Mouse (Mus musculus) embryonic facial prominence, embryonic 13.5 days (tissue): ENCODE data around the gene Srms. TPM values are rescaled to one million over a fixed set of nuclear protein-coding genes. Genes with fewer than 3 reads are reported as not detected.
"Not testable (repeated sequence)": the region's sequence is repeated elsewhere in the genome, so short reads cannot be mapped to it uniquely, and the experiment has no call there.

Experiments used
- ATAC-seq: fragments of 200-750 bp; cut with Nextera tagmentation; 2 replicates; pipeline ENCODE4 v1.8.0; 2017; ENCODE audit warnings: low read depth; ENCODE audit not compliant: insufficient number of reproducible peaks, insufficient read depth, low FRiP score, low TSS enrichment
- H3K27ac ChIP-seq: fragments of 300-500 bp; sonication (generic); 2 replicates; pipeline ENCODE4 v1.5.1; 2015; ENCODE audit warnings: moderate library complexity, mild to moderate bottlenecking, inconsistent platforms
- H3K27me3 ChIP-seq: fragments of 300-500 bp; sonication (generic); 2 replicates; pipeline ENCODE4 v1.6.1; 2015; ENCODE audit warnings: mild to moderate bottlenecking, inconsistent platforms
- H3K36me3 ChIP-seq: fragments of 300-500 bp; sonication (generic); 2 replicates; pipeline ENCODE4 v1.6.1; 2015; ENCODE audit warnings: mild to moderate bottlenecking, inconsistent platforms
- H3K4me1 ChIP-seq: fragments of 300-500 bp; sonication (generic); 2 replicates; pipeline ENCODE4 v1.6.1; 2015; ENCODE audit warnings: inconsistent platforms
- H3K4me2 ChIP-seq: fragments of 300-500 bp; sonication (generic); 2 replicates; pipeline ENCODE4 v1.6.1; 2015; ENCODE audit warnings: moderate library complexity, mild to moderate bottlenecking, inconsistent platforms
- H3K4me3 ChIP-seq: fragments of 300-500 bp; sonication (generic); 2 replicates; pipeline ENCODE4 v1.5.1; 2015; ENCODE audit warnings: mild to moderate bottlenecking, inconsistent platforms
- H3K9ac ChIP-seq: fragments of 300-500 bp; sonication (generic); 2 replicates; pipeline ENCODE4 v1.6.1; 2015; ENCODE audit warnings: mild to moderate bottlenecking, inconsistent platforms
- H3K9me3 ChIP-seq: fragments of 300-500 bp; sonication (generic); 2 replicates; pipeline ENCODE4 v1.6.1; 2016; ENCODE audit warnings: inconsistent platforms
- WGBS: fragments of 180-500 bp; shearing (Covaris S2); methylation state at CpG from one replicate; pipeline ENCODE4 v1.1.7; 2015; ENCODE audit warnings: mixed read lengths; 5-methylcytosine and 5-hydroxymethylcytosine counted together
- polyA plus RNA-seq: library from polyadenylated mRNA; unstranded; fragments of >200 nt; fragmentation: Nextera tagmentation; extraction: Ambion mirVana; gene quantifications from 2 replicates; pipeline ENCODE4 v1.2.1, GENCODE M21; 2015

The Srms gene
- polyA plus RNA-seq, 1 experiment from 2014 or later, result not detected

DNA sequence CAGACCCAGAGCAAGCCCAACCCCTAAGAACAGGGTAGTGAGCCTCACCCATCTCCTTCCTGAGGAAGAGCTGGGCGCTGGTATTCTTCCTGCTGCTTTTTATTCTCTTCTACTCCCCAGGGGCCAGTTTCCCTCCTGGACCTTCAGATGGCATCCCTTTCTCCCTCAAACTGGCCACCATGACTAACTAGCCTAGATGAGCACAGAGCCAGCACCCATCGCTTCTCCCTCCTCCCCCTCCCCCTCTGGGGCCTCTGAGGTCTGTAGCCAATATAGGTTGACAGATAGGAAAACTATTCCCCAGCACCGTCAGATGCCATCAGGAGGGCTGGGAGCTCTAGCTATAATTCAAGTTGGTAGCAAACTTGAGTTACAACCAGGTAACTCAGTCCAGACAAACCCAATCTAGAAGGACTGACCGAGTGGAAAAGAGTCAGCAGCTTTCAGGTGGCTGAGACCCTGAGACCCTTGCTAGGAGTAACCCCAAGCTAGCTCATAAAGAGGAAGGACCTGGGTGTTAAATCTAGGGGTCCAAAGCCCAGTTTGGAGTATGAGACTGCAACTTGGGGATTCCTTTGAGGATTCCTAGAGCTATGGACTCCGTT is 6.0 kb upstream of the Srms start:
- Histone ChIP-seq H3K9ac (no peak overlapping the region), H3K9me3 (no peaks in the 10 kb centered on the region), H3K4me1 (peaks cover 16% of the 10 kb centered on the region), H3K27ac (peak overlapping the region; percentile 18; the same call in 1 of the 2 replicates), H3K4me3 (peak overlapping the region; percentile 30; the same call in 1 of the 2 replicates), H3K36me3 (no peaks in the 10 kb centered on the region), H3K27me3 (peaks cover 15% of the 10 kb centered on the region), H3K4me2 (0 out of 2 replicates have a peak overlapping the region, but pooled peaks have one; percentile 61)
- ATAC-seq, result no peak
- WGBS, result 59% methylated on average over 5 of the region's 5 CpGs

GRCm38 (mm10) chr2:181216037-181216436 is 3.1 kb upstream of the Srms start:
- Histone ChIP-seq H3K9ac (no peak overlapping the region), H3K9me3 (no peaks in the 10 kb centered on the region), H3K4me1 (peaks cover 28% of the 10 kb centered on the region), H3K4me2 (no peak overlapping the region), H3K27ac (no peak overlapping the region), H3K4me3 (no peak overlapping the region), H3K27me3 (peaks cover 44% of the 10 kb centered on the region), H3K36me3 (no peaks in the 10 kb centered on the region)
- no peak for ATAC-seq
- WGBS, result 87% methylated on average over 6 of the region's 6 CpGs

GRCm38 (mm10) chr2:181212389-181213020 is 480 bp downstream of the Srms start:
- peaks cover 47% of the 10 kb centered on the region for H3K27me3 ChIP-seq
- H3K9me3 ChIP-seq, result no peaks in the 10 kb centered on the region
- 2% methylated on average over 34 of the region's 34 CpGs for WGBS
- peak overlapping the region; percentile 33 for H3K4me3 ChIP-seq
- no peak overlapping the region for H3K27ac ChIP-seq
- 0 out of 2 replicates have a peak overlapping the region, but pooled peaks have one; percentile 32 for H3K9ac ChIP-seq
- H3K4me1 ChIP-seq, result peaks cover 12% of the 10 kb centered on the region
- H3K4me2 ChIP-seq, result peak overlapping the region; percentile 58
- H3K36me3 ChIP-seq, result no peaks in the 10 kb centered on the region
- no peak for ATAC-seq

DNA sequence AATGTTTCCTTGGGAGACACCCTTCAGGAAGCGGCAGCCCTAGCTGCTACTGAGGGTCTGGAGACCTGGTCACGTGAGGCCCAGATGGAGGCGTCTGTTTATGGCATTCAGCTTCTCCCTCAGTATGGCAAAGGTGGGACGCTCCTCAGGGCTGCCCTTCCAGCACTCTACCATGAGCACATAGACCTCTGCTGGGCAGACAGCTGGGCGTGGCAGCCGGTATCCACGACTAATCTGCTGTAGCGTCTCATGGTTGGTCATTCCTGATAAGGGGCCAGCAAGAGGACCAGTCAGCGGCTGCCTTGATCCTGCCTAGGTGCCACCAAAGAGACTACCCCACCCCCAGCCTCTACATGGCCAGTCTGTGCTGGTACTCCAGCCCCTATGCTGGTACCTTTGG is 6.9 kb downstream of the Srms start:
- H3K36me3 ChIP-seq, result no peaks in the 10 kb centered on the region
- H3K4me3 ChIP-seq, result no peak overlapping the region
- H3K4me1 ChIP-seq, result no peaks in the 10 kb centered on the region
- no peak overlapping the region for H3K4me2 ChIP-seq
- H3K27ac ChIP-seq, result no peak overlapping the region
- H3K27me3 ChIP-seq, result peaks cover 7% of the 10 kb centered on the region
- H3K9ac ChIP-seq, result no peak overlapping the region
- H3K9me3 ChIP-seq, result no peaks in the 10 kb centered on the region
- no peak for ATAC-seq
- 87% methylated on average over 9 of the region's 9 CpGs for WGBS

DNA sequence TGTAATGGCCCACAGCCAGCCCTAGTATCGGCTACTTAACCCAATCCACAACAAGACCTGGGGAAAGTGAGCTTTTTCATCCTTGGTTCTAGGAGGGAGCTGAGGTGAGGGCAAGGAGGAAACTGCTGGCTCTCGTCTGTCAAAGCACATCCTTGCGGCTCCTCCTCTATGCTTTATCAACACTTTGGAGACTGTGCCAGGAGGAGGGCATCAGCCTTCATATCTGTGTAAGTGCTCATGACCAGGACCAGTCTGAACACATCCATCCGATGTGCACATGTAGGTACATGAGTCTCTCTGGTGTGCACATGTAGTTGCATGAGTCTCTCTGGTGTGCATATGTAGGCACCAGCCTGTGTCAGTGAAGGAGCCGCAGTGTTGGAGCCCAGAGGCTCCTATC is 7.3 kb downstream of the Srms start:
- H3K36me3 ChIP-seq, result no peaks in the 10 kb centered on the region
- 0 out of 2 replicates have a peak, but pooled peaks cover 5% of the 10 kb centered on the region for H3K27me3 ChIP-seq
- H3K9ac ChIP-seq, result no peak overlapping the region
- H3K4me3 ChIP-seq, result no peak overlapping the region
- H3K4me1 ChIP-seq, result no peaks in the 10 kb centered on the region
- no peak for ATAC-seq
- H3K9me3 ChIP-seq, result no peaks in the 10 kb centered on the region
- no peak overlapping the region for H3K4me2 ChIP-seq
- H3K27ac ChIP-seq, result no peak overlapping the region
- WGBS, result 87% methylated on average over 5 of the region's 5 CpGs

DNA sequence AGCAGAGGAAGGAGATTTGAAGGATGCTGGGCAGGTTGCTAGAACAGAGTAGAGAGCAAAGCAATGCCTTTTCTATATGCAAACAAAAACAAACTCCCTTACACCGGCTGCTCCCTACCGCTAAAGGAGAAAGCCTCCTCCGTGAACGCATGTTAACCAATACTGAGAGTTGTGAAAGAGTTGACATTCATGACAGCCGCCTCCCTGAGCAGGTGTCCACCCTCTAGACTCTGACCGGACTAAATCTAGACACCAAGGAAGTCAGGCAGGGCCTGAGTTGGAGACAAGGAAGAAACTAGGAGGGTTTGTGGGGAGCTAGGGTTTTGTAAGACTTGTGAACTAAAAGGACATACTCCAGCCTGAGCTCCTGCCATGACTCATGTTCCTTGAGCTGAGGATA is 10.1 kb downstream of the Srms start:
- Histone ChIP-seq H3K36me3 (no peaks in the 10 kb centered on the region), H3K9ac (no peak overlapping the region), H3K4me1 (no peaks in the 10 kb centered on the region), H3K4me2 (no peak overlapping the region), H3K9me3 (no peaks in the 10 kb centered on the region), H3K4me3 (no peak overlapping the region), H3K27me3 (no peaks in the 10 kb centered on the region), H3K27ac (no peak overlapping the region)
- ATAC-seq, result no peak
- 77% methylated on average over 6 of the region's 6 CpGs for whole genome bisulfite sequencing

DNA sequence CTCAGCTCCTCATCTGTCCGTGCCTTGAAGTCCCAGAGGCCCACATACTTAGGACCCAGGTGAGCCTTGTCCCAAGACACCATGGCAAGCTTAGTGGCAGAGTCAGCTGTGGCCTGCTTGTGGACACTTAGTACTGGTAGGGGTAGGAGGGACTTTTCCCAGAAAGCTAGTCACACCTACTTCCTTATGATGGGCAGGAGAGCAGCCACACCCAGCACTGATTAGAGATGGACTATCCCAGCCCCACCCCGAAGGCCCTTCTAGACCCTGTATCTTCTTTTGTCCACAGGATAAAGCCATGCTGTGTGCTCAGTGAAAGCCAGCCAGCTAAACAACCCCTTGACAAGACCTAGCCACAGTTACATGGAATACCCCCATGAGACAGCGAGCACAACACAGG is 10.6 kb downstream of the Srms start, which contains the start of gene Ptk6:
Gene Ptk6 (minus strand): TSS at position 368 of the 400 bp plus-strand sequence.
- ATAC-seq, result no peak
- no peak within 1 kb of the TSS for H3K4me2 ChIP-seq
- H3K9ac ChIP-seq, result no peak within 1 kb of the TSS
- WGBS, result 87% methylated on average over 3 of the region's 3 CpGs
- H3K4me3 ChIP-seq, result no peak within 1 kb of the TSS
- no peak within 1 kb of the TSS for H3K27ac ChIP-seq
- H3K9me3 ChIP-seq, result no peaks in the 10 kb centered on the region
- H3K36me3 ChIP-seq, result no peaks in the 10 kb centered on the region
- no peaks in the 10 kb centered on the region for H3K27me3 ChIP-seq
- H3K4me1 ChIP-seq, result no peaks in the 10 kb centered on the region

DNA sequence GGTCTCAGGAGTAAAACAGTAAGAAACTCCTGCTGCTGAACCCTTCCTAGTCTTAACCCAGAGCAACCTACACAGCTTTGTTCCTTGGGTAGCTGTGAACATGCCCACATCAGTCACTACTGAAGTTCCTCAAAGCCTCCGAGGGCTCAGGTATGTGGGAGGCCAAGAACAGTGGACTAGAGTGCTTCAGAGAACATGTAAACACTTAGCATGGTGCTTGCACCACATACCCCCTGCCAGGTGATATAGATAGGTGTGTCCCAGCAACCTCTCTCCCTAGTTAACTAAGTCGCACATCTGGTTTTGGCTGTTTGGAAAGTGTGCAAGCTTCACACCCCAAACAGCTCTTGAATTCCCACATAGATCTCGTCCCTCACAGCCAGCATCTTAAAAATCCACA is 11.4 kb downstream of the Srms start:
- no peak for ATAC-seq
- Histone ChIP-seq H3K36me3 (no peaks in the 10 kb centered on the region), H3K4me3 (no peak overlapping the region), H3K4me2 (no peak overlapping the region), H3K27me3 (no peaks in the 10 kb centered on the region), H3K9ac (no peak overlapping the region), H3K4me1 (no peaks in the 10 kb centered on the region), H3K9me3 (no peaks in the 10 kb centered on the region), H3K27ac (no peak overlapping the region)
- whole genome bisulfite sequencing, result 71% methylated on average over 3 of the region's 3 CpGs

DNA sequence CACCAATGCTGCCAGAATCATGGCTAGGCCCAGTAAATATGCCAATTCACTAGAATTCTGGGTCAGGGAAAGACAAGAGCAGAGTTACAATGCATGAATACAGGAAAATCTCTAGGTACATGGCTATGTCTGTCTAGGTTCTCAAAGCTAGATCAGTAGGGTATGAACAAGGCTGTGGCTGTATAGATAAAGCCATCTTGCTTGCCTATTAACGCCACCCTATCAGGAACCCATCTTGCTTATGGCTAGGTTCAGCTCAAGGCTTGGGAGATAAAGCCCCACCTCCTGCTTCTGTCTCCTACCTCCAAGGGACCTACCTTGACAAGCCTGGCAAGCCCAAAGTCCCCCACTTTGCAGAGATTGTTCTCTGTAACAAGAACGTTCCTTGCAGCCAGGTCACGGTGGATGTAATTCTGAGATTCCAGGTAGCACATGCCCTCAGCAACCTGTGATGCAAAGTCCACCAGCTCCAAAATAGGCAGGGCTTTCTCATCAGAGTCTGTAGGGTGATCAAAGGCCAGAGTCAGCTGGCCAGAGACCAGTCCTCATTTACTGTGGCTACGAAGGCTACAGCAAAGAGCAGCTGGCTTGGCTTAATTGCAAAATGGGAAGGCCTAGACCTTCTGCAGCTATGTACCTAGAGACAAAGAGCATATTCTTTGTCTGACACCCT is 16.2 kb downstream of the Srms start:
- Histone ChIP-seq H3K9ac (no peak overlapping the region), H3K4me1 (no peaks in the 10 kb centered on the region), H3K4me2 (no peak overlapping the region), H3K27ac (no peak overlapping the region), H3K4me3 (no peak overlapping the region), H3K27me3 (no peaks in the 10 kb centered on the region), H3K9me3 (no peaks in the 10 kb centered on the region), H3K36me3 (no peaks in the 10 kb centered on the region)
- 86% methylated on average over 4 of the region's 4 CpGs for WGBS
- no peak for ATAC-seq

- no peaks in the 10 kb centered on the region for H3K9me3 ChIP-seq
- no peak overlapping the region for H3K9ac ChIP-seq
- ATAC-seq, result no peak
- H3K36me3 ChIP-seq, result peaks cover 9% of the 10 kb centered on the region
- WGBS, result 74% methylated on average over 3 of the region's 3 CpGs
- H3K27ac ChIP-seq, result no peak overlapping the region
- H3K4me1 ChIP-seq, result peaks cover 9% of the 10 kb centered on the region
- no peak overlapping the region for H3K4me2 ChIP-seq
- H3K27me3 ChIP-seq, result no peaks in the 10 kb centered on the region
- H3K4me3 ChIP-seq, result no peak overlapping the region
Observed at GRCm38 (mm10) chr2:181193044-181193443, 19.9 kb downstream of the Srms start.

DNA sequence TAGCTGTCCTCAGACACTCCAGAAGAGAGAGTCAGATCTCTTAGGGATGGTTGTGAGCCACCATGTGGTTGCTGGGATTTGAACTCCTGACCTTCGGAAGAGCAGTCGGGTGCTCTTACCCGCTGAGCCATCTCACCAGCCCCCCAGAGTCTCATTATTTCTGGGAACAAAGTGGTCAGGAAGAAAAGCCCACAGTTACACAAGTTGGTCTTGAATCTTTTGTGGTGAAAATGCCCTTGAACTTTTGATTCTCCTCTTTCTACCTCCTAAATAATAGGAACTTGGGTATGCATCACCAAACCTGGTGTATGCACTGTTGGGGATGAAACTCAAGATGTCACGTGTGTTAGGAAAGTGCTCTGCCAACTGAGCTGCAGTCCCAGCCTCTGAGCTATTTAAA is 21.0 kb downstream of the Srms start:
- Histone ChIP-seq H3K9me3 (no peaks in the 10 kb centered on the region), H3K4me3 (no peak overlapping the region), H3K27ac (no peak overlapping the region), H3K4me1 (peaks cover 9% of the 10 kb centered on the region), H3K9ac (no peak overlapping the region), H3K27me3 (no peaks in the 10 kb centered on the region), H3K4me2 (no peak overlapping the region), H3K36me3 (peaks cover 9% of the 10 kb centered on the region)
- no peak for ATAC-seq
- whole genome bisulfite sequencing, result 59% methylated on average over 4 of the region's 4 CpGs

DNA sequence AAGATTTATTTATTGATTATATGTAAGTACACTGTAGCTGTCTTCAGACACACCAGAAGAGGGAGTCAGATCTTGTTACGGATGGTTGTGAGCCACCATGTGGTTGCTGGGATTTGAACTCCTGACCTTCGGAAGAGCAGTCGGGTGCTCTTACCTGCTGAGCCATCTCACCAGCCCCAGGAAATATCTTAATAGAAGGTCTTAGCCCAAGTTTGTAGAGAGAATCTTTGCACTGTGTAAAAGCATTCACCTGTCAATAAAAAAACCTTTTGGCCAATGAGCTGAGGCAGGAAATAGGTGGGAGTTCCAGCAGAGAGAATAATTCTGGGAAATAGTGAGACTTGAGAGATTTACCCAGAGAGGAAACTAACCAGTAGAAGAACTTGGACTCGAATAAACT is 21.6 kb downstream of the Srms start:
- not testable (repeated sequence) for H3K4me2 ChIP-seq, H3K9ac ChIP-seq, H3K9me3 ChIP-seq, H3K36me3 ChIP-seq, H3K4me1 ChIP-seq, H3K4me3 ChIP-seq, ATAC-seq, H3K27ac ChIP-seq, H3K27me3 ChIP-seq
- 67% methylated on average over 4 of the region's 4 CpGs for WGBS
